Mouse (Mus musculus): Measurements from ENCODE around the gene Gch1. TPM values are rescaled to one million over a fixed set of nuclear protein-coding genes. Genes with fewer than 3 reads are reported as not detected.

Gene Gch1
- polyA plus RNA-seq, 1 experiment: 0.81 TPM

GRCm38 (mm10) chr14:47104246-47105173 is 84.7 kb downstream of the Gch1 start:
- Histone ChIP-seq H3K4me1 (ENCODE audit: control insufficient read depth, insufficient read depth, low read length) (no peaks in the 10 kb centered on the region; the same call in 1 of the 2 replicates), H3K36me3 (ENCODE audit: control insufficient read depth, insufficient read depth, low read length) (no peaks in the 10 kb centered on the region), H3K27me3 (ENCODE audit: control insufficient read depth, insufficient read depth, low read length) (no peaks in the 10 kb centered on the region), H3K4me3 (ENCODE audit: control insufficient read depth, low read depth, low read length) (no peak overlapping the region), H3K27ac (ENCODE audit: control insufficient read depth, insufficient read depth, low read depth, low read length) (no peak overlapping the region)
- TF ChIP-seq CTCF (IDR thresholded peaks at IDR 0.05; ENCODE audit: control insufficient read depth, insufficient read depth, insufficient replicate concordance, low read depth, low read length) (no peak), POLR2A (IDR thresholded peaks at IDR 0.05; ENCODE audit: control insufficient read depth, low read depth, low read length) (no peak)

Other genes starting within 250 kb of the Gch1 start
- 3.3 and 4.3 TPM in 2 replicates for gene Wdhd1, start 87.4 kb upstream of the Gch1 start, polyA plus RNA-seq (2012; rRNA removed)
- 1.1 and 1.6 TPM in 2 replicates for gene Socs4, start 87.5 kb upstream of the Gch1 start, polyA plus RNA-seq (2012; rRNA removed)
- gene Mapk1ip1l, start 108.9 kb upstream of the Gch1 start, polyA plus RNA-seq (2012; rRNA removed): 41.8 and 43.7 TPM in 2 replicates
- 8.9 and 13.5 TPM in 2 replicates for gene Lgals3, start 178.3 kb upstream of the Gch1 start, polyA plus RNA-seq (2012; rRNA removed)
- gene Dlgap5, start 229.0 kb upstream of the Gch1 start, polyA plus RNA-seq (2012; rRNA removed): 5.3 and 5.9 TPM in 2 replicates